Mouse (Mus musculus) cerebellum, adult 18-20 months (tissue): ENCODE data around the gene Tmem223.

ENCODE experiments used
- DNase-seq, 2 experiments: peaks; one replicate each; pipeline ENCODE4 v3.0.0; 2021

Gene Tmem223

DNA sequence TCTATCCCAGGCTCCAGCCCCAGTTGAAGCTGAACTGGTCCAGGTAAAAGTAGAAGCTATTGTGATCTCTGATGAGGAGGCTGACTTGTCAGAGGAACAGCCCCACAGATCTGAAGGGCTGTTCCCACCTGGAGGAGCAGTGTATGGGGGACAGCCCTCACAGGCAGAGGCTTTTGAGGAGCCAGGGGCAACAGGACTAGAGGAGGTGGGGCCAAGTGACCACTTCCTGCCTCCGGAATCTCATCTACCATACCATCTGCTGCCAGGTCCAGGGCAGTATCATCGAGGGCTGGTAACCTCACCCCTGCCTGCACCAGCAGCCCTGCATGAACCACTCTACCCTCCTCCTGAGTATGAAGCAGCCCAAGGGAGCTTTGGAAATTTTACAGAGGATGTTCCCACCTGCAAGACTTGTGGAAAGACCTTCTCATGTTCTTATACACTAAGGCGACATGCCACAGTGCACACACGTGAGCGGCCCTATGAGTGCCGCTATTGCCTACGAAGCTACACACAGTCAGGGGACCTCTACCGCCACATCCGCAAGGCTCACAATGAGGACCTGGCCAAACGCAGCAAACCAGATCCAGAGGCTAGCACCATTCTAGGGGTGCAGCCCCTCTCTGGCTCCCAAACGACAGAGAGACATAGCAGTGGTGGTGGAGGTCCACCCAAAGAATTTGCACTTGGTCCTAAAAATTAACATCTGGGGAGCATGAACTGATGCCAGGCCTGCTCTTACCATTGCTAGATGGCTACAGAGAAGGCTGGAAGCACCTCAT, 33.3 kb downstream of the Tmem223 start:
- no peak for DNase-seq

DNA sequence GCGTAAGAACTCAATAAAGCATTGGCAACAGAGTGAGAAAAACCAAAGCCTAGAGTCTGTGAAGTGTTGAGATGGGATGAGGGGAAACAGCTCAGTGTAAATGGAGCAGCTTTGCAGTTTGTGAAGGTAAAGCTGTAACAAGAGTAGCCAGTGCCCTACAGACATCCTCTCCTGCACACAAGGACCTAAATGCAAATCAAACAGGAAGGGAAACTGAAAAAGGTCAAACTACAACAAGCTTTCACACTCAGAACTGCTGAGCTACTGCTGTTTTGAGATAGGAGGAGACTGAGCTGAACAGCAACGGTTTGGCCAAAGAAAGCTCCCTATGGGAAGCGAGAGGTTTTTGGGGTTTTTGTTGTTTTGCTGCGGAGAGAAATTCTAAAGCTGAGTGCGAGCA, 36.0 kb downstream of the Tmem223 start:
- no peak for DNase-seq

DNA sequence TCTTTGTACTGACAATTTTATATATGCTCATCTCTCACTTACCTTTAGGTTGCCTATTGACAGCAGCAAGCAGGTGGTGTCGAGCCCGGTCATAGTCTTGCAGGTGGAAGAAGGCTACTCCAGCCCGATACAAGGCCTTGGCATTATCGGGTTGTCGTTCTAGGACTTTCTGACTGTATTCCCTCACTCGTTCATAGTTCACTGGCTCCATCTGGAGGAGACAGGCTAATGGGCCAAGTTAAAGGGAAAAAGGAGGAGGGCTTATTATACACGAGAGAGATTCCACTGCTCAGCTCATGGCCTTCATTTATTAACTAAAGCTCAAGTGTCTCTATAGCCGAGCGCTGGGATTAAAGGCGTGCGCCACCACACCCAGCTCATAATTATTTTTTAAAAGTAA, 45.0 kb downstream of the Tmem223 start:
- DNase-seq: no peak

DNA sequence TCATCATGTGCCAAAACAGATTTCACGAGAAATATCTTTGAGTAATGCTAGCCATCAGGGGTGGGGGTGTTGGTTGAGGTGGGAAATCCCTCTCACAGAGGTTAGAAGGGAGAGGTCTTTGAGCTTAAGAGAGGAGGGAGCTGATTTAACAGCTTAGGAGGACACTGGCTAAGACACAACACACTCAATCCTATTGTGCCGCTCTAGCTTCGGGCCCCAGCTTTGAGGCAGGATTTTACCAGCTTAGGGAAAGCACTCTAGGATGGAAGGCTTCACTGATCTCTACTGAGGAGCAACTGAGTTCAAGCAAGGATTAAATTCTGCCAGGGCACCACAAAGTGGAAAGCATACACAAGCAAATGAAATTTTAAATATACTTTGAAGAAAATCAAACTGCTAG, 46.2 kb downstream of the Tmem223 start:
- DNase-seq: no peak

DNA sequence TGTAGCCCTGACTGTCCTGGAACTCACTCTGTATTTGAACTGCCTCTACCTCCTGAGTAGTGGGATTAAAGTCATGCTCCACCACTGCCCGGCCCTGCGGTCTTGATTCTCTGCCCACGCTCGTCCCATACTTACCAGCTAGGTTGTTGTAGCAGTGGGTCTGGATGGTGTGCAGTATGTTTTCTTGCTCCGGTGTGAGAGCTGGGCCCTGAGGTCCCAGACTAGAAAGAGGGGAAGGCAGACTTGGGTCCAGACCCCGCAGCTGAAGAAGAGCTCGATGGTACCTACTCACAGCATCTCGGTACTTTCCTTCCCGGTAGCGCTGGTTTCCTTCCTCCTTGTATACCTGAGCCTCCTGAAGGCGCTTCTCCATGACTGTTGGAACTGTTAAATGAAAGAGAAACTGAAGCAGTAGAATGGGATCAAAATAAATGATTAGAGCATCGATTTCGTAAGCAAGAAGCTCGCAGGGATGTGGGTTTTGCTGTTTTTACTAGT, 47.6 kb downstream of the Tmem223 start:
- DNase-seq: peak in 1 of 2 experiments; percentile 32

DNA sequence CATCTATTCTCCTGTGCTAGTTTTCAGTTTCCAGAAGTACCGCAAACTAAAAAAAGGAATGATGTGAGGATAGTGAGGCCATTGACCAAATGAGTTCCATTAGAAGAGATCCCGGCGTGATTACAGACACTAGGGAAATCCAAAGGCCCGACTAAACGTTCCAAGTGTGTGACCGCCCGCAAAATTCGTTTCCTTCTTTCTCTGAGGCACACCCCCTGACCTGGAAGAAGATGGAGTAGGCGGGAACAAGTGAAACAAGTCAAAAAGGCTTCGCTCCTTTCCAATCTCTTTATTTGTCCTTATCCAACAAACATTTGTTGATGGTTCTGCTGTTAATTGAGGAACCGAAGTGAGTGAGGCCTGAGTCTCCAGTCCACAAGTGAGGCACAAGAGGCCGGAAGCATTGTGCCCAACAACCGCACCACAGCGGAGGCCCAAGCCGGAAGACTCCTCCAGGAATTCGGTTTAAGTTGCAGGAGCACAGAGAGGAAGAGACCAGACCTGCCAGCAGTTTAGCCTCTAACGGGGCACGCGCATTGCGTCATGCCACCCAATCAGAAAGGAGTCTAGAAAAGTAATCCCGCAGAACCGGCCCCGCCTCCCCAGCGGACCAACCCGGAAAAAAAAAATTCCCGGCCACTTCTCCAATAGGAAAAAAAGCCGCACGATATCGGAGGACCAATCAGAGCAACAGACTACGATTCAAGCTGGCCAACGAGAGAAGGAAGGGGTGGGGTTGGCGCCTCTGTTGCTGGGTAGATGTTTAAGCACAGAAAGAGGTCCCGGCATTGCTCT, 48.2 kb downstream of the Tmem223 start, which contains the start of gene Ttc9c:
TSS of gene Ttc9c (minus strand) at position 533 of the 795 bp plus-strand sequence.
- DNase-seq: peak; percentile 94 to 98

DNA sequence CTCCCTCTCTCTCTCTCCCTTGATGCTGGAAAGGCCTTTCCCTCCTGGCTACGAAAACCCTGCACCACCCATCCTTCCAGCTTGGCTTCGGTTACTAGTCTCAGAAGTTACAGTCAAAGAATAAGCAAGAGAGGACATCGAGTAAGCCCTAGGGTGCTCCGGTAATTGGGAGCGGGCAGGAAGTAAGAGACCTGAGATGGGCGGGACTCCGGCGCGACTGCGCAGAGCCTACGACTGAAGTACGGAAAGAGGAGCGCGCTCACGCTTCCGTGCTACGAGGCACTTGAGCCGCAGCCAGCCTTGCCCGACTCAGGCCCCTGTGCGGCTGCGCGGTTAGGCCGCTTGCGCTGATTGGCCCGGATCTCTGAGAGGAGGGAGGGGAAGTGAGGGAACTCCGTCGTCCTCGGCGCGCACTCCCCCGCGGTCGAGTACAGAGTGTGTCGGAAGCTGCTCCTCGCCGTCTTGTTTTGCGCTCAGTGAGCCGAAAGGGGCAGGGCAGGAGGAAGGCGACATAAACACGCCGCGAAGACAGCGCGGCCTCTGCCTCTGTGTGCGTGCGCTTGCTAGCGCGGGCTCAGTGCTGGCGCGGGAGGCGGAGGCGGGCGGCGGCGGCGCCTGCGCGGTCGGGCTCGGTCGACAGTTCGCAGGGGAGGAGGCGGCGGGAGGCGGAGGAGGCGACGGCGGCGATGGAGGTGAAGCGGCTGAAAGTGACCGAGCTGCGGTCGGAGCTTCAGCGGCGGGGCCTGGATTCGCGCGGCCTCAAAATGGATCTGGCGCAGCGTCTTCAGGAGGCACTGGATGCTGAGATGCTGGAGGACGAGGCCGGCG, 49.0 kb downstream of the Tmem223 start, which contains the start of gene Hnrnpul2:
TSS of gene Hnrnpul2 (plus strand) at position 415 of the 828 bp plus-strand sequence.
- peak; percentile 99 for DNase-seq

DNA sequence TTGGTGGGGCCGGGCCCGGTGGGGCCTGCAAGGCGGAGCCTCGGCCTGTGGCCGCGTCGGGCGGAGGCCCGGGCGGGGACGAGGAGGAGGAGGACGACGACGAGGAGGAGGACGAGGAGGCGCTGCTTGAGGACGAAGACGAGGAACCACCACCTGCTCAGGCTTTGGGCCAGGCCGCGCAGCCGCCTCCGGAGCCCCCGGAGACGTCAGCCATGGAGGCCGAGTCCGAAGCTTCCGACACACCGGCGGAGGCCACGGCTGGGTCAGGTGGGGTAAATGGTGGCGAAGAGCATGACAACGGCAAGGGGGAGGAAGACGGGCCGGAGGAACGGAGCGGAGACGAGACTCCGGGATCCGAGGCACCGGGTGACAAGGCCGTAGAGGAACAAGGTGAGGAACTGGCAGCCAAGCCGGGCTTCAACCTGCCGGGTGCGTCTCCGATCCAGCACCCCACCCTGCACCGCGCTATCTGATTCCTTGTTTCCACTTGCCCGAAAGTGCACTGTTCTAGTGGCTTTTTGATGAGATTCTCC, 49.7 kb downstream of the Tmem223 start:
- DNase-seq: peak in 1 of 2 experiments; percentile 64

GRCm38 (mm10) chr19:8821146-8821545, 50.4 kb downstream of the Tmem223 start:
- DNase-seq: no peak
